In the genomic region with DNA sequence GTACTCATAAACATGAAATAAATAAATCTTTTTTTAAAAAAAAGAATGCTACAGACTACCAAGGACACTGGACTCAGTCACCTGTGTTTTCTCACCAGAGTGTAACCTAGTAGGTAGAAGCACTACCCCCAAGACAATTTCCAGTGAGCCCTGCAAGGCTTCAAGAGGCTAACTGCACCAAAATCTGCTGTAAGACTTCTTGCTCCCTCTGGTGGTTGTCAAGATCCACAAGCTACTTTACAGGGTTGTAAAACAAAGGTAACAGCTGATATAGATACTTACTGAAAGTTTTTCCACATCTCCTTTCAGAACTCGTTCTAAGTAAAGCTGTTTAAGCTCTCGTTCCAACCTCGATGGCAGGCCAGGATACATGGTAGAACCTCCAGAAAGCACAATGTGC, we compare ENCODE assay signal across 10 mouse cellular contexts. TPM values are rescaled to one million over a fixed set of nuclear protein-coding genes. Genes with fewer than 3 reads are reported as not detected.
A peak's percentile ranks its signal among the peaks of the same experiment; 100 is the strongest.
DNase-seq lines count a peak whose midpoint lies in the region; ATAC-seq lines count a peak whose summit lies in the region.
"Had no signal": no experiment of that assay in that cellular context is flagged by ENCODE, and none has a peak within 500 bp of the region (broad histone marks: within the 10 kb centered on the region; RNA-seq: fewer than 3 reads in every experiment).

No protein-coding gene starts in this region.

- H3K9ac ChIP-seq in forebrain, embryonic 16.5 days (replicated peaks; ENCODE audit: low read depth, low read length) = no peak overlapping the region
- H3K9ac ChIP-seq: embryonic facial prominence, embryonic 12.5 days; limb, embryonic 13.5 days had no signal

- no peak overlapping the region for H3K27ac ChIP-seq in forebrain, embryonic 16.5 days (ENCODE audit: low read length)
- H3K27ac ChIP-seq: embryonic facial prominence, embryonic 12.5 days; limb, embryonic 13.5 days had no signal

- 76% methylated on average over 3 of the region's 3 CpGs for WGBS in forebrain, embryonic 16.5 days

- H3K4me3 ChIP-seq in forebrain, embryonic 16.5 days (replicated peaks; ENCODE audit: low read length) = no peak overlapping the region
- H3K4me3 ChIP-seq: embryonic facial prominence, embryonic 12.5 days; limb, embryonic 13.5 days had no signal

- peak; percentile 60 for DNase-seq in layer of hippocampus, adult 11-12 months (ENCODE audit: low spot score)
- no peak for DNase-seq in layer of hippocampus, postnatal 36 days
- peak; percentile 50 to 73 for DNase-seq in left cerebral cortex, postnatal 25 days (ENCODE audit: low spot score in 2 of 2)
- peak; percentile 49 for DNase-seq in thymus, postnatal 14 days
- no peak for DNase-seq in spleen, postnatal 4 days (ENCODE audit: low spot score in 2 of 2)

- H3K36me3 ChIP-seq in forebrain, embryonic 16.5 days (ENCODE audit: control insufficient read depth, insufficient read depth) = peaks cover 10% of the 10 kb centered on the region

- H3K4me1 ChIP-seq in forebrain, embryonic 16.5 days (replicated peaks; ENCODE audit: control insufficient read depth, insufficient read depth, low read length) = no peaks in the 10 kb centered on the region
- H3K4me1 ChIP-seq: embryonic facial prominence, embryonic 12.5 days; limb, embryonic 13.5 days had no signal

- peak; percentile 48 for ATAC-seq in CD4-positive, CD25-positive, alpha-beta regulatory T cell, adult 4 months
- peak; percentile 60 for ATAC-seq in activated CD4-positive, CD25-positive, alpha-beta regulatory T cell, adult 4 months
- 0 out of 2 replicates have a peak, but pooled peaks have one; percentile 48 for ATAC-seq in forebrain, embryonic 16.5 days

- no peak overlapping the region for H3K4me2 ChIP-seq in forebrain, embryonic 16.5 days (ENCODE audit: low read length)
- H3K4me2 ChIP-seq: embryonic facial prominence, embryonic 12.5 days; limb, embryonic 13.5 days had no signal

- H3K27me3 ChIP-seq in forebrain, embryonic 16.5 days (replicated peaks; ENCODE audit: control insufficient read depth, insufficient read depth, low read length) = no peaks in the 10 kb centered on the region
- H3K27me3 ChIP-seq: embryonic facial prominence, embryonic 12.5 days; limb, embryonic 13.5 days had no signal

- intact Hi-C loops in left cerebral cortex, postnatal 25 days (cut with DNase I) = loop anchor here (2.0 kb wide), 2 partner anchors 151 to 249 kb away; no protein-coding TSS in a partner anchor

- no peaks in the 10 kb centered on the region for H3K9me3 ChIP-seq in forebrain, embryonic 16.5 days (ENCODE audit: control insufficient read depth, low read length)
- H3K9me3 ChIP-seq: embryonic facial prominence, embryonic 12.5 days; limb, embryonic 13.5 days had no signal

RNA-seq across cellular contexts. Expression of a gene that starts 40.5 kb away (rescaled TPM):
- total RNA-seq in layer of hippocampus, postnatal 36 days (2021) = 100 to 1,000 TPM; 341 to 358 TPM
- 100 to 1,000 TPM; 437 to 601 TPM for polyA plus RNA-seq in CD4-positive, CD25-positive, alpha-beta regulatory T cell, adult 4 months (2017; shearing (Covaris generic))
- 100 to 1,000 TPM; 465 to 556 TPM for polyA plus RNA-seq in activated CD4-positive, CD25-positive, alpha-beta regulatory T cell, adult 4 months (2017; shearing (Covaris generic))
- polyA plus RNA-seq in forebrain, embryonic 16.5 days (2015; fragmentation: Nextera tagmentation; extraction: Ambion mirVana) = 189 and 208 TPM in 2 replicates
- total RNA-seq in left cerebral cortex, postnatal 25 days (2021) = 100 to 1,000 TPM; 270 to 288 TPM

Comparison
In these comparisons a context has a peak if more than half of its experiments do, and no peak if none do; other contexts are left out.
1. DNase-seq: peak in layer of hippocampus, adult 11-12 months (single experiment), left cerebral cortex, postnatal 25 days (2 of 2) and thymus, postnatal 14 days (single experiment); none in layer of hippocampus, postnatal 36 days (0 of 2) and spleen, postnatal 4 days (0 of 2).
2. Peak in every context shown above with its lines, with median percentiles within 50 percentile points of each other: ATAC-seq.